Mouse (Mus musculus): ENCODE data around the gene Zbtb5.
"Not testable (repeated sequence)": the region's sequence is repeated elsewhere in the genome, so short reads cannot be mapped to it uniquely, and the experiment has no call there.

The Zbtb5 gene

GRCm38 (mm10) chr4:45013031-45013431, 819 bp upstream of the Zbtb5 start:
- in situ Hi-C loops (cut with MboI; ENCODE audit: low sequenced_read_pairs) = loop anchor here (25.0 kb wide), 1 partner anchor 274 kb away; the partner anchor contains the start of gene Trmt10b

- in situ Hi-C loops (cut with MboI; ENCODE audit: low sequenced_read_pairs) = loop anchor here (25.0 kb wide), 1 partner anchor 276 kb away; the partner anchor contains the start of gene Trmt10b
Observed at GRCm38 (mm10) chr4:45011581-45012104, 569 bp downstream of the Zbtb5 start.

- in situ Hi-C loops (cut with MboI; ENCODE audit: low sequenced_read_pairs) = loop anchor here (25.0 kb wide), 1 partner anchor 276 kb away; the partner anchor contains the start of gene Trmt10b
Observed at GRCm38 (mm10) chr4:45010806-45011415, 1.3 kb downstream of the Zbtb5 start.

- in situ Hi-C loops (cut with MboI; ENCODE audit: low sequenced_read_pairs) = loop anchor here (25.0 kb wide), 1 partner anchor 282 kb away; the partner anchor contains the start of gene Trmt10b
Observed at GRCm38 (mm10) chr4:45005452-45005851, 6.8 kb downstream of the Zbtb5 start.

GRCm38 (mm10) chr4:45000001-45000400, 12.2 kb downstream of the Zbtb5 start:
- in situ Hi-C loops (cut with MboI; ENCODE audit: low sequenced_read_pairs) = loop anchor here (25.0 kb wide), 1 partner anchor 287 kb away; the partner anchor contains the start of gene Trmt10b

GRCm38 (mm10) chr4:44998071-44998470, 14.1 kb downstream of the Zbtb5 start:
- in situ Hi-C loops (cut with MboI; ENCODE audit: low sequenced_read_pairs) = no loop called here

GRCm38 (mm10) chr4:44994776-44995175, 17.4 kb downstream of the Zbtb5 start:
- in situ Hi-C loops (cut with MboI; ENCODE audit: low sequenced_read_pairs) = no loop called here

- in situ Hi-C loops (cut with MboI; ENCODE audit: low sequenced_read_pairs) = no loop called here
Observed at GRCm38 (mm10) chr4:44993847-44994246, 18.4 kb downstream of the Zbtb5 start.

- in situ Hi-C loops (cut with MboI; ENCODE audit: low sequenced_read_pairs) = not testable (repeated sequence)
Observed at GRCm38 (mm10) chr4:44993179-44993578, 19.0 kb downstream of the Zbtb5 start.

- in situ Hi-C loops (cut with MboI; ENCODE audit: low sequenced_read_pairs) = not testable (repeated sequence)
Observed at GRCm38 (mm10) chr4:44992330-44992729, 19.9 kb downstream of the Zbtb5 start.

- in situ Hi-C loops (cut with MboI; ENCODE audit: low sequenced_read_pairs) = no loop called here
Observed at GRCm38 (mm10) chr4:44990560-44990959, 21.7 kb downstream of the Zbtb5 start.

- in situ Hi-C loops (cut with MboI; ENCODE audit: low sequenced_read_pairs) = no loop called here
Observed at GRCm38 (mm10) chr4:44983131-44983740, 29.0 kb downstream of the Zbtb5 start.

- in situ Hi-C loops (cut with MboI; ENCODE audit: low sequenced_read_pairs) = no loop called here
Observed at GRCm38 (mm10) chr4:44982440-44983130, 29.6 kb downstream of the Zbtb5 start.

GRCm38 (mm10) chr4:44981974-44982287, 30.3 kb downstream of the Zbtb5 start:
- in situ Hi-C loops (cut with MboI; ENCODE audit: low sequenced_read_pairs) = no loop called here

GRCm38 (mm10) chr4:44981280-44981973, 30.8 kb downstream of the Zbtb5 start, which contains the start of gene Grhpr:
Gene Grhpr, plus strand, starts transcription at chr4:44981395.
- in situ Hi-C loops (cut with MboI; ENCODE audit: low sequenced_read_pairs) = no loop called here

GRCm38 (mm10) chr4:44979794-44980338, 32.3 kb downstream of the Zbtb5 start:
- in situ Hi-C loops (cut with MboI; ENCODE audit: low sequenced_read_pairs) = no loop called here

GRCm38 (mm10) chr4:44978175-44978574, 34.0 kb downstream of the Zbtb5 start:
- in situ Hi-C loops (cut with MboI; ENCODE audit: low sequenced_read_pairs) = no loop called here

GRCm38 (mm10) chr4:44976921-44977710, 35.1 kb downstream of the Zbtb5 start:
- in situ Hi-C loops (cut with MboI; ENCODE audit: low sequenced_read_pairs) = no loop called here

GRCm38 (mm10) chr4:44976026-44976615, 36.1 kb downstream of the Zbtb5 start:
- in situ Hi-C loops (cut with MboI; ENCODE audit: low sequenced_read_pairs) = no loop called here

Measured in CH12F3 (cell line).